Mouse (Mus musculus) heart, embryonic 15.5 days (tissue): ENCODE measurements at regions not wholly inside any gene's neighbourhood (a gene's known extent, or its start where the extent isn't known, plus 50 kb on each side); places are given as distances from the start of the nearest gene placed in this dataset.

Source experiments
- ATAC-seq: fragments of 200-750 bp; cut with Nextera tagmentation; replicated peaks from 2 replicates; pipeline ENCODE4 v1.8.0; 2017; ENCODE audit warnings: low read depth, moderate TSS enrichment; ENCODE audit not compliant: insufficient number of reproducible peaks, insufficient read depth, low FRiP score
- H3K27ac ChIP-seq: fragments of 300-500 bp; sonication (generic); 2 replicates; pipeline ENCODE4 v1.5.1; 2015; ENCODE audit warnings: mild to moderate bottlenecking, inconsistent platforms
- H3K27me3 ChIP-seq: fragments of 300-500 bp; sonication (generic); 2 replicates; pipeline ENCODE4 v1.6.1; 2015; ENCODE audit warnings: inconsistent platforms
- H3K36me3 ChIP-seq: fragments of 300-500 bp; sonication (generic); 2 replicates; pipeline ENCODE4 v1.6.1; 2015; ENCODE audit warnings: mild to moderate bottlenecking, inconsistent platforms
- H3K4me1 ChIP-seq: fragments of 300-500 bp; sonication (generic); replicated peaks from 2 replicates; pipeline ENCODE4 v1.6.1; 2015; ENCODE audit warnings: inconsistent platforms
- H3K4me2 ChIP-seq: fragments of 300-500 bp; sonication (generic); 2 replicates; pipeline ENCODE4 v1.6.1; 2015; ENCODE audit warnings: inconsistent platforms, mild to moderate bottlenecking, moderate library complexity
- H3K4me3 ChIP-seq: fragments of 300-500 bp; sonication (generic); 2 replicates; pipeline ENCODE4 v1.5.1; 2015; ENCODE audit warnings: mild to moderate bottlenecking, inconsistent platforms
- H3K9ac ChIP-seq: fragments of 300-500 bp; sonication (generic); 2 replicates; pipeline ENCODE4 v1.6.1; 2015; ENCODE audit warnings: mild to moderate bottlenecking, inconsistent platforms
- H3K9me3 ChIP-seq: fragments of 300-500 bp; sonication (generic); replicated peaks from 2 replicates; pipeline ENCODE4 v1.6.1; 2016; ENCODE audit warnings: inconsistent platforms
- WGBS: fragments of 180-500 bp; shearing (Covaris S2); methylation state at CpG from one replicate; pipeline ENCODE4 v1.1.7; 2015; ENCODE audit warnings: mixed read lengths; 5-methylcytosine and 5-hydroxymethylcytosine counted together

- no peak overlapping the region for H3K4me3 ChIP-seq
- no peak overlapping the region for H3K4me2 ChIP-seq
- no peaks in the 10 kb centered on the region for H3K9me3 ChIP-seq
- no peak for ATAC-seq
- no peak overlapping the region for H3K9ac ChIP-seq
- no peaks in the 10 kb centered on the region for H3K4me1 ChIP-seq
- WGBS, result 76% methylated on average over 9 of the region's 9 CpGs
- H3K27ac ChIP-seq, result no peak overlapping the region
- H3K36me3 ChIP-seq, result no peaks in the 10 kb centered on the region
- H3K27me3 ChIP-seq, result no peaks in the 10 kb centered on the region
These were observed 93.7 kb upstream of the Cblb start for GRCm38 (mm10) chr16:51937298-51937697.

GRCm38 (mm10) chr16:51939061-51939460, 92.0 kb upstream of the Cblb start:
- Histone ChIP-seq H3K4me3 (no peak overlapping the region), H3K9me3 (no peaks in the 10 kb centered on the region), H3K4me2 (no peak overlapping the region), H3K4me1 (no peaks in the 10 kb centered on the region), H3K27me3 (no peaks in the 10 kb centered on the region), H3K27ac (no peak overlapping the region), H3K9ac (no peak overlapping the region), H3K36me3 (no peaks in the 10 kb centered on the region)
- no peak for ATAC-seq
- 89% methylated on average over 5 of the region's 5 CpGs for WGBS

- no peak for ATAC-seq
- Histone ChIP-seq H3K4me1 (no peaks in the 10 kb centered on the region), H3K4me3 (no peak overlapping the region), H3K9me3 (no peaks in the 10 kb centered on the region), H3K4me2 (no peak overlapping the region), H3K27ac (no peak overlapping the region), H3K36me3 (no peaks in the 10 kb centered on the region), H3K27me3 (no peaks in the 10 kb centered on the region), H3K9ac (no peak overlapping the region)
These were observed 90.5 kb upstream of the Cblb start for GRCm38 (mm10) chr16:51940574-51940973.

- no peaks in the 10 kb centered on the region for H3K27me3 ChIP-seq
- no peak overlapping the region for H3K4me2 ChIP-seq
- no peaks in the 10 kb centered on the region for H3K4me1 ChIP-seq
- ATAC-seq, result no peak
- no peaks in the 10 kb centered on the region for H3K36me3 ChIP-seq
- no peak overlapping the region for H3K9ac ChIP-seq
- 80% methylated on average over 9 of the region's 9 CpGs for WGBS
- no peak overlapping the region for H3K4me3 ChIP-seq
- H3K9me3 ChIP-seq, result no peaks in the 10 kb centered on the region
- no peak overlapping the region for H3K27ac ChIP-seq
These were observed 88.4 kb upstream of the Cblb start for GRCm38 (mm10) chr16:51942431-51943130.

GRCm38 (mm10) chr16:51967051-51967845, 63.8 kb upstream of the Cblb start:
- no peak for ATAC-seq
- WGBS, result 71% methylated on average over 6 of the region's 6 CpGs
- Histone ChIP-seq H3K4me1 (no peaks in the 10 kb centered on the region), H3K9me3 (no peaks in the 10 kb centered on the region), H3K36me3 (no peaks in the 10 kb centered on the region), H3K27me3 (no peaks in the 10 kb centered on the region), H3K27ac (no peak overlapping the region), H3K4me2 (no peak overlapping the region), H3K4me3 (no peak overlapping the region), H3K9ac (no peak overlapping the region)
